Mouse (Mus musculus): ENCODE measurements at regions not wholly inside any gene's neighbourhood (a gene's known extent, or its start where the extent isn't known, plus 50 kb on each side); places are given as distances from the start of the nearest gene placed in this dataset.

DNA sequence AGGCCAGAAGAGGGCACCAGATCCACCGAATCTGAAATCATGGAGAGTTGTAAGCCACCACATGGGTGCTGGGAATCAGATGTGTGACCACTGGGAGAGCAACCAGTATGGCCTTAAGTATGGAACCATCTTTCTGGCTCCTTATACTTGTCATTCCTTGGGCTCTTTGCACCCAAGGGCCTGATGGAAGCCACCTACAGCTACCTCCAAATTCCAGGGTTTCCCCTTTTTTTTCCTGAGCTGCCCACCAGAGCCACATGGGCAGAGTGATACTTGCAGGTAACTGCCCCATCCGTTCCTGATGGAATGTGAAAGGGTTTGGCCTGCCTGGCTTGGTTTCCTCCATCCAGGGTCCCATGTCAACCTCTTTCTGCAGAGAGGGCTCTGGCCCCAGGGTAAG lies 255.3 kb upstream of the Kcnab2 start:
- DNase-seq (ENCODE audit: low spot score): no peak

DNA sequence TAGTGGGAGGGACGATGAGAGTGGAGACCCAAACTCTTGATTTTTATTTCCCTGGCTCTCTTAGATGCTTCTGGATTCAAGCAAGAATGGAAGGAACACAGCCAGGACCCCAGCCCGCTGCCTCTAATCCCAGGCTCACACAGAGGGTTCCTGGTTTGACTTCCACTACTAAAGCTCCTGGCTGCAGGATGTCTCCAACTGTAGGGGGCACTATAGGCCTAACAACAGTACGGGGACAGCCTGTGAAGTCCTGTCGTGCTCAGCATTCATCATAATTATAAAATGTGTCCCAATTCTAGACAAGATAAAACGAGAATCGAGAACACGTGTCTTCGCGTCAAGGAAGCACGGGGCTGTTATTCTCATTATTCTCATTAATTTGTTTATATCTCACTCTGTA lies 254.3 kb upstream of the Kcnab2 start:
- no peak for DNase-seq (ENCODE audit: low spot score)

DNA sequence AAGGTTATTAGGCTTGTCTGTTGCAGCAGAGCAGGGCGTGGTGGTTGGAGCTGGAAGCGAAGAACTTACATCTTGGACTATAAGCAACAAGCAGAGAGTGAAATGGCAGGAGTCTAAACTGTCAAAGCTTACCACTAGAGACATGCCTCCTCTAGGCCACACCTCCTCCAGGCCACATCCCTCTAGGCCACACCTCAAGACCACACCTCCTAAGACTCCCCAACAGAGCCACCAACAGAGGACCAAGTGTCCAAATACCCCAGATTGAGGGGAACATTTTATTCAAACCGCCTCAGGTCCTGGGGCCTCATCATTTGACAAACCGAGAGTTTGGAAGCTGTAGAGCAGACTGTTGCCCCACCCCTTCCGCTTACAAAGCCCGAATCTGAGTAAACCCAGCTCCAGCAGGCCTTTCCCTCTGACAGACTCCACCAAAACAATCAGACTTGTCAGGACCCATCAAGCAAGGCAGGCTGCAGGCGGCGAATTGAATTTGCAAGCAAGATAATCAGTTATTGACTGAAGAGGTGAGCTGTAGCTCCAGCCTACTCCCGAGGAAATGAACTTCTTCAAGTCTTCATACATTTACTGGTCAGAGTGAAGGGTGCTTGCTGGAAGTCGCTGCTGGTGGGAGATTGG lies 253.5 kb upstream of the Kcnab2 start:
- DNase-seq (ENCODE audit: low spot score): no peak

DNA sequence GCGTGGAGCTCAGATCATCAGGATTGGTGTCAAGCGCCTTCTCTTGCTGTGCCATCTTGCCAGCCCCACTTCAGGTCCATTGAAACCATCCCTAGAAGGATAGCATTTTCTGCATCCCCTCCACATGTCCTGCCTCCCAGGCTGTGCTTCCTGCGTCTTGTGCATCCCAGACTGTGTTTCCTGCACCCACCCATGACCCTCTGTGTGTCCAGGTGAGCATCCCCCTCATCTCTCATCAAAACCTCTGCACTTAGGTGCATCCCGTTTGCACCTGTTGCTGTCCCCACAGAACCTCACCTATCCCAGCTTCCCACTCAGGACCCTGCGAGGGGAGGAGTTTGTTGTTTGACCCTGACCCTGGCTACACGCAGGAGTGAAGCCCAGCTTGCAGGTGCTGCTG lies 251.8 kb upstream of the Kcnab2 start:
- no peak for DNase-seq (ENCODE audit: low spot score)

DNA sequence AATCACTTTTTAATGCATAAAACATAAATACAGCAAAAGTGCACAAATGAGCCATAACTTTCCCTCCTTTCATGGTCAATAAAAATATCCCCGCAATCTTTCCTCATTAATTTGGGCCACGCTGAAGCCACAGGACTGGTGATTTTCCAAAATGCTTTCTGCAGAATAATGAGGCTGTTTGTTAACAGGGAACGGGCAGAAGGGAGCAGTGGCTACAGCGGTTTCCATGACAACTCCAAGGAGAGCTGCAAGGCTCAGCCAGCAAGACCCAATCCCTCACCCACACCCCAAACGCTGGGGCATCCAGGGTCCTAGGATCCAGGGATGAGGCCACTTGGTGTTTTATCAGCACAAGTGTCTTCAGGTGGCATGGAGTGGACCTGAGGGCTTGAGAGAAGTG lies 248.2 kb upstream of the Kcnab2 start:
- no peak for DNase-seq (ENCODE audit: low spot score)

DNA sequence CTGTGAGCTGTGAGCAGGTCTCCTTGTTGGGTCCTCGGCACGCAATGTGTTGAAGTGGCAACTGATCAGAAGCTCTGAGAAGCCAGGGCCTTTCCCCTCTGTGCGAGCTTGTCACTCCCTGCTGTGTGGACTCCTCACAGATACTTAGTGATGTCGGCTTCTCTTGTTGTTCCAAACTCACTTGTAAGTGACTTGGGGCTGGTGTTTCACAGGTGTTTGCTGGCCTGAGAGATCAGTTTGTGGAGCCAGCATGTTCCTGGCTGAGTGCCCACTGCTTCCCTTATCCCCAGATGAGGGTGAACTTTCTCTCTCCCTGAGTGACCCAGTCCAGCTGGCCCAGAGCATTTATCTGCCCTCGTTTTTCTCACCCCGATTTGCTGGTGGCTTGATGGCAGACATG lies 247.8 kb upstream of the Kcnab2 start:
- DNase-seq (ENCODE audit: low spot score): no peak

DNA sequence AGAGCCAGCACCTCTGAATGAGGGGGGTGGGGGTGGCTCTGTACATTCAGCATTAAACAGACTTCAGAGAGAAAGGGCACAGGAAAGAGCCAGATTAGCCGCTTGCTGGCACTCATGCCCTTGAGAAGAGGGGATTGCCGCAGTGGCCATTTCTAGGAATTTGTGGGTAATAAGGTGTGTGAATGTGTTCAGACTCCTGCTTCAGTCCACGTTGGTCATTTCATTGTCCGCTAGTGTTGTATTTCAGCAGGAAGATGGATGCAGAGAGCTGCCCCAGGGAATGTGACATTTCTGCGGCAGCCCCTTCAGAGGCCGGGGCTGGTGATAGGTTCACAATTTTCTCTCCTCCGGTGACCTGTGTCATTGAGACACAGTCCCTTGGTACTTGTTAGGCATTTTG lies 247.1 kb upstream of the Kcnab2 start:
- no peak for DNase-seq (ENCODE audit: low spot score)

DNA sequence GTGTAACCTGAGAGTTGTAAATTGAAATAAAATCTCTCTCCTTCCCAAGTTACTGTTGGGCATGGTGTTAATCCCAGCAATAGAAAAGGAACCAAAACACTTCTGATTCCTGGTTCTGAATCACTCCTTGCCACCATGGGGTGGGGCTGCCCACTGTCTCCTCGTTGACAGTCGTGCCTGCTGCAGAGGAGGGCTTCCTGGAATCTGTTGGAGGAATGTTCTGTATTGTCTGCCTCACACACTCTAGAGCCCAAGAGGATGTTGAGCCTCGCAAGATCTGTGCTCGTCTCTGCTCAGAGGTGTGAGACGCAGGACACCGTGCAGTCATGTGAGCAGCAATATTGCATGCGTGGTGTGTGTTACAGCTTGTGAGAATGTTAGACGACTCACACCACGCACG lies 246.4 kb upstream of the Kcnab2 start:
- no peak for DNase-seq (ENCODE audit: low spot score)

DNA sequence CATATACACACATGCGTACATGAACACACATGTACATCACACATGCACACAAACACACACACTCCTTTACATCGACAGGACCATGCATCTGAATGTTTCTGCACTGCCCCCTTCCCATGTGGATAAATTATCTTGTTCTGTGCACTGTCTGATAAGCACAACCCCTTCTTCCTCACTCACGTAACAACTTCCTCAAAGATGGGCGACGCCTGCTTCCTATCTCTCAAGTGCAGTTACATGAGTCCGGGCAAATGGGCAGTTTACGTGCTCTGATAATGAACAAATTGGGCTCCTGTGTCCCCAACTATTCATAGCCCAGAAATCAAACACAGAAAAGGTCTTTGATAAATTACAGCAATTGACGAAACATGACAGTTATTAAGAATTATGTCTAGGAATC lies 242.9 kb upstream of the Kcnab2 start:
- DNase-seq (ENCODE audit: low spot score): no peak

DNA sequence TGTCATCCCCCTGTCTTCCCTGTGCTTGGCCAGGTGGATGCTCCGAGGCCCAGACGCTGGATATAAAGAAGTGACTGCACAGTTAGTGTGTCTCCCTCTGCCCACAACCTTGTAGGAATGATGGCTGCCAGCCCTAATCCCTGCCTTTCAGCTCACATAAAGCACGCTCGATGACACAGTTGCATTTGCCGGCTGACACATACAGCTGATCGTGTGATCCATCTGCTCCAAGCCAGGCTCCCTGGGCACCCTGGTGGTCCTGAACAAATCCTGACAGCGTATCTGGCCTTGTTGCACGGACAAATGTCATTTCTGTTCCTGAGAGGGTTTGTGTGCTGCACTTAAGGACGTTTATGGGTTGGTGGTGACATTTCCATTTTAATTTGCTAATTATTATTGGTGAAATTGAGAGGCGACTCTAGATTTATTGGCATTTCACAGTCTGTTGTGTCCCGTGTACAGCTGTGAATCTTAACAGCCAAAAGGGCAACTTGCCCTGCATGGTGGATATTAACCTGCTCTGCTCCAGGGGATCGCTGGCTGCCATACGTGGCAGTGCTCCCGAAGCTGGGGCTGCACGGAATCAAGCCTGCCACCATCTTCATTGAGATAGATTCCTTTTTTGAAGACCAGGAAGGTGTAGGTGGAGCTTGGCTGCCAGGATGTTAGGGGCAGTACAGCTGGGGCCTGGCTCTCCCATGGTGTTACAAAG lies 241.9 kb upstream of the Kcnab2 start:
- DNase-seq (ENCODE audit: low spot score): no peak

DNA sequence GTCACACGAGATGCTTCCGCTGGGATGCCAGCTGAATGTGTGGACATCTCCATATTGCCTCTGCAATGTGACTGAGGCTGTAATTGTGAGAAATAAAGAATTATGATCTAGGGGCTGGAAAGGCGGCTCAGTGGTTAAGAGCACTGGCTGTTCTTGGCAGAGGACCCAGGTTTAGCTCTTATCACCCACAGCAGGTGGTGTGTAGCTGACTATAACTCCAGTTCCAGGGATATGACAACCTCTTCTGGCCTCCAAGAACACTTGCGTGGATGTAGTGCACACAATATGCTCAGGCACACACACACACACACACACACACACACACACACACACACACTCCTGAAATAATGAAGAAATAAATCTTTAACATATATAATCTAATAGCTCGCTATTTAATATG lies 232.7 kb upstream of the Kcnab2 start:
- DNase-seq (ENCODE audit: low spot score): no peak

DNA sequence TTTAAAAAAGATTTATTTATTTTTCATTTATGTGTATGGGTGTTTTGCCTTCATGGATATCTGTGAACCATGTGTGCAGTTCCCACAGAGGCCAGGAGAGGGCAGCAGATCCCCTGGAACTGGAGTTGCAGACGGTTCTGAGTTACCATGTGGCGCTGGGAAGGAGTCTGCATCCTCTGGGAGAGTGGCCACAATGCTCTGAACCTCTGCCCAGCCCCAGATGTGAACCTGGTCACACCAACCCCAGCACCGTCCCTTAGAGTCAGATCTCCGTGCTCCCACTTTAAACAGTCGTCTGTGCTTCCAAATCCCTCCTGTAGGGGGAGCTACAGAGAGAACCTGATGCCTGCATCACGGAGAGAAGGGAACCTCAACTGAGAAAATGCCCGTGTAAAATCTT lies 222.5 kb upstream of the Kcnab2 start:
- DNase-seq (ENCODE audit: low spot score): no peak

DNA sequence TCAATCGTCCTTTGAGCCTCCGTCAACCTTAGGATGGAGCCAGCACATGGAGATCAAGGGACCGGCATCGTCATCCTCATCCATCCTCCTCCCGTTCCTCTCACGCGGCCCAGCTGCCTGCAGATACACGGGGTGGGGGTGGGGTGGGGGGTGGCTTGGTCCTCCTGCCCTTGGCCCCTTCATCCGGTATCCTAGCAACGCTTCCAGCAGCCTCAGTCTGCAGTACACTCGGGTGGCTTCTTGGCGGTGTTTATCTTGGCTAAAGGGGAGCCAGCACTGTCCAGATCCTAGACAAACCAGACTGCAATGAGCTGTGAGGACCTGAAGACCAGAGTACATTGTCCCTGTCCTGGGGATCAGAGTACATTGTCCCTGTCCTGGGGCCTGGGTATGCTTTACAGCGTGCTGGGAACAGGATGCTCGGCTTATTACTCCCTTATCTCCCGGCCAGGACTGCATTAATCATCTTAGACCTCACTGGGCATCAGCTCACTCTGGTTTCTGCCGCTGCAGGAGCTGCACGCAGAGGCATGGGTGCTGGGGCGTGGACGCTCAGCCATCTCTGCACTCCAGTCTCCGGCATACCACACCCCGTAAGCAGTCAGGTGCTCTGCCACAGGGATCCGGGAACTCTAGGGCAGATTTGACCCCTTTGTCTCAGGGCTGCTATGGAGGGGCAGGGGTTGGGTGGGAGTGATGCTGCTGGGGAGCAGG lies 219.7 kb upstream of the Kcnab2 start:
- DNase-seq (ENCODE audit: low spot score): no peak

DNA sequence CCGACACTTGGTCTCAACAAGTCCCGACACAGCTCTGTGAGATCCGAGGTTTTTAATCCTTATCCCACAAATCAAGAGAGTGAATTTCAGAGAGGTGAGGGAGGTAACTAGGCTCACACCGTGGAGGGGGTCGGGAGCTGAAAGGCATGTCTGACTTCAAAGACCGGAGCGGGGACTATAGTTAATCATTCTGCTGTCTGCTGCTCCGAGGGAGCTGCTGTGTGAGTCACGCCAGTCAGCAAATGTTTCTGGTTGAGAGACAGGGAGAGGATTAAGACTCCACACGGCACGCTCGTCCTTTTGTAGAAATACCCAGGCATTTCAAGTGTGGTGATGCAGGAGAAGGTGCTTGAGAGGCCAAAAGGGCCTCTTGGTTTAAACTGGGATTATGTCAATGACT lies 214.1 kb upstream of the Kcnab2 start:
- no peak for DNase-seq (ENCODE audit: low spot score)

DNA sequence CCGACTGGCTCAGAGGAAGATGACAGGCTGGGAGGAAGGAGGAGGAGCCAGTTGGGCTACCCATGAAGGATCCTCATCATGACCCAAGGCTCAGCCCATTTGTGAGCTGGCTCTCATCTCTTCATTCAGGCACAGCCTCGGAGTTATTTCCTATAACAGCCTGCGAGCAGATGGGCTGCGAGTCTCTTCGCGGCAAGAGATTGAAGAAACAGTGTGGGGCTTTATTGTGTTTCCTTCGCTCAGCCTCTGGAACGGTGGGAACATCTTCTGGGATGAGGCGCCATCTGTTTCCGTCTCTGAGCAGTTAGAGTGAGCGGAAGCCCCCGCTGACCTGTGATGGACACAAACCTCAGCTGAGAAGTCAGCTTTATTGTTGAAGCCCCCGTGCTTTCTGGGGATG lies 213.6 kb upstream of the Kcnab2 start:
- DNase-seq (ENCODE audit: low spot score): no peak

DNA sequence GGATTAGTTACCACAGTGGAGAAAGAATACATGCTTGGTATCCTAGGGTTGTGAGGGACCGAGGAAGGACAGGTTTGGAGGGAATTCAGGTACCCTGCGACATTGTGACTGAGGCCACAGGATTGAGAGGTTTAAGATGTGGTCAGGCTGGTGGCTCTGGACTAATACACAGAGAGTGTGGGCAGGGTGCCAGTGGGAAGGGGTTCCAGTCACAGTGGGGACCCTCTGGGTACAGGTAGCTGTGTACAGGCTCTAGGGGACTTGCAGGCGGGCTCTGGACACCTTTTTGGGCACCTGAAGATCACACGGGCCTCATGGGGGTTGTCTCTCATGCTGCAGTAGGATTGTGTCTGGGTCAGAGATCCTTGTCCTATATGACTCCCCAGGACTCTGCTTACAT lies 213.1 kb upstream of the Kcnab2 start:
- DNase-seq (ENCODE audit: low spot score): no peak

DNA sequence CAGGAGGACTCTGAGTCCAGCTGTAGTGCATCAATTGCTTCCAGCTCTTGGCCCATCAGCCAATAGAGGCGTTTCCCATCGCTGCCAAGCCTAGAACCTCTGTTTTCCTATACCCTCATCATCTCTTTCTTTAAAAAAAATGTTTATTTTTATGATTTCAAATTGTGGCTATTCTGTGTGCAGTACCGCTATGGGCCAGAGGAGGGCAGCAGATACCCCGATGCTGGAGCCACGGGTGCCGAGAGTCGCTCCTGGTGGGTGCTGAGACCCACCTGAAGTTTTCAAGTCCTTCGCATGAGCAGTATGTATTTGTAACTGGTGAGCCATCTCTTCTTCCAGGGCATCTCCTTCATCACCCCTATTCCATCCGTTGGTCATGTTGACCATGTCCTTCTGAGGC lies 212.2 kb upstream of the Kcnab2 start:
- DNase-seq (ENCODE audit: low spot score): no peak

DNA sequence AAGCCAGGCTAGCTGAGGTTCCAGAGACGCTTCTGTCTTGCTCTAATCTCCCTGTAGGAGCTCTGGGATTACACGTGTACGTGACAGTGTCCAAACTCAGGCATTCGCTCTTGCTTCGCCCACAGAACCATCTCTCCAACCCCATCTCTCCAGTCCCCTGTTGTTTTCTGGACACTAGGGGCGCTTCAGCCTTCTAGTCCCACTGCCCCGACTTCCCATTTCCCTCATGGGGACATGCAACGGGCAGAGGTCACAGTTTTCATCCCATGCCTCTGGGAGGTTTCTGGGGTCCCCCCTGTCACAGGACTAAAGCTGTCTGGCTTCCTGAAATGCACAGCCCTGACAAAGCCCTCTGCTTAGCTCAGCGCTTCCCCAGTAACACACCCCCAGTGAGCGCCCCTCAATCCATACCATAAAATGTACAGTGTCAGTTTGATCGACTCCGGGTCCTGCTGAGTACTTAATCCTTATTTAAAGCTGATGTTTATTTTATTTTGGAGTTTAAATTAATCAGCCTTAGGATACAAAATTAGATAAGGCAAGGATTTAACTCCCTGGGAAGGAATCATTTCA lies 208.9 kb upstream of the Kcnab2 start:
- DNase-seq (ENCODE audit: low spot score): no peak

DNA sequence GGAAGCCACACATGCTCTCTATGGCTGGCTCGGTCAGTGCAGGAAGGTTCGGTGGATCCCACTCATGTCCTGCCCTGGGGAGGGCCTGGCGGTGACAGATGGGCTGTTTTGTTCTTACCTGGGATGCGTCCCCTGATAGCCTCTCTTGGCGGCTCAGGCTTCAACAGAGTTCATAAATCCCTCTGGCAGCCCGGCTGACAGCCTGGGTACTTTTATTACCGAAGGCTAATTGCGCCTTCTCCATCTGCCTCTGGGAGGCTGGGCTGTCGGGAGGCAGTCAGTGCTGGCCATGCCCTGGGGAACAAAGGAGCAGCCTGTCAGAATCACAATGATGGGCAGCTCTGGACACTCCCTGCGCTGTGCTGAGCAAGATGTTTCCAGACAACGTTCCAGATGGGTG lies 196.5 kb upstream of the Kcnab2 start:
- no peak for DNase-seq (ENCODE audit: low spot score)

DNA sequence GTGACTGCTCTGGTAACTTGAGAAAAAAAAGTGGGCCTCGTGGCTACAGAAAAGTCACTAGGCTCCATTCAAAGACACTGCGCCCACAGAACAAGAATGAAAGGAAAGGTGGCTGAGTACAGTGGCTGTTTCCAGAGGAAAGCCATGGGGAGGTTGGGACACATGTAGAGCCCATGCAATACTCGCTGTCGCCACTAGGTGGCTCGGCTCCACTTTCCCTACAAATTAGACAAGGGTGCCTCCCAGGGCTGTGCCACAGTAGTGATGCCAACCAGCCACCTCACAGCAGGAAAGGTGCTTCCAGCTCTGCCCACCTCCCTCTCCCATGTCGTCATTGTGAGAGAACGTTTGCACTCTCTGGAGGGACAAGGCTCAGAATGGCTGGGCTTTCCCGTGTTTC lies 185.8 kb upstream of the Kcnab2 start:
- DNase-seq (ENCODE audit: low spot score): peak; percentile 3

DNA sequence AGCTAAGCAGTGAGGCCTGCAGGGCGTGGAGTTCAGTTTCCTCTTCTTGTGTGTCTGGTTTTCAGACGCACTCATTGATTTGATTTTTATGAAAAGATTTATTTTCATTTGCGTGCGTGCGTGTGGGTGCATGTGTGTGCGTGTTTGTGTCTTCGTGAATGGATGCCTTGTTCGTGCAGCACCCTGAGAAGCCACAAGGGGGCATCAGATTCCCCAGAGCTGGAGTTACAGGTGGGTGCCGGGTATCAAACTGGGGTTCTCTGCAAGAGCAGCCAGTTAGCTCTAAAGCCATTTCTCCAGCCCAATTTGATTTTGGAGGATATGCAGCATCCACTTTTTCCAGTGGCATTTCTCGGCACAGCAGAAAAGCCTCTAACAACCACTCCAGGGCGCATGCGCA lies 185.4 kb upstream of the Kcnab2 start:
- DNase-seq (ENCODE audit: low spot score): no peak

DNA sequence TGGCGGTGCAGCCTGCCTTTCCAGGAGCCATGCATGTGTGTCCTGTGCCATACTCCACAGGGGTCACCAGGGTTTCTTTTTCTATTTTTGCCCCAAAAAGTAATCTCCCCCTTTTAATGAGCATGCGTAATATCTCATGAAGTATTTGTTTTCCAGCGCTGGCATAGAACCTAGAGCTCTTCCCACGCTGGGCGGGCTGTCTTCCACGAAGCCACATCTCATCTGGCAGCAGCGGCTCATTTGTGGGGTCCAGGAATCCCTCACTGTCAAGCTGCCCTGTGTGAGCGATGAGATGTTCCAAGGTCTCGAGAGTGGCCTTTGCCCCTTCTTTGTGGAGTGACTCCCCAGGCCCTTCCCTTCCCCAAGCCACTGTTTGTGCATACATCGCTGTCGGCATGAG lies 184.8 kb upstream of the Kcnab2 start:
- DNase-seq (ENCODE audit: low spot score): no peak

DNA sequence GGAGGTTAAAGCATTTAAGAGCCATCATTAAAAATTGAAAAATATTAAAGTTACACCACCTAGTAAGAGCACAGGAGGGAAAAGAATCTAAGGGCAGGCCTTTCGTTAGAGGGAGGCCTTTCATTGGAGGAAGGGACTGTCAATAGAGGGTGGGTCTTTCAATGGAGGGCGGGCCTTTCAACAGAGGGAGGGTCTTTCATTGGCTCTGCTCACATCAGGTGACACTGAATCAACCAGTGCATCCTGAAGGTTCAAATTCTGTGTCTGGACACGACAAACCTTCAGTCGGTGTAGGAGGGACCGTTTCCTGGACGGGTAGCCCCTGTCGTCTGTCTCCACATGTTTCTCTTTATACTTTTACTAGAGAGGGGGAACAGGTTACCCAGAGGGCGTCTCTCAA lies 172.5 kb upstream of the Kcnab2 start:
- DNase-seq (ENCODE audit: low spot score): no peak

Data from thymus, postnatal 0 days (tissue).